Mouse (Mus musculus) thymus, adult 2 months (tissue): Measurements from ENCODE around the gene Zfyve28. TPM values are rescaled to one million over a fixed set of nuclear protein-coding genes. Genes with fewer than 3 reads are reported as not detected.

Source experiments
- DNase-seq: peaks from one replicate; pipeline ENCODE4 v3.0.0; 2021
- H3K27ac ChIP-seq: fragments of 200-500 bp; 2 replicates; pipeline ENCODE4 v1.5.1; 2012; ENCODE audit warnings: low read length, control low read depth; ENCODE audit not compliant: control insufficient read depth, insufficient read depth
- H3K27me3 ChIP-seq: fragments of 200-500 bp; 2 replicates; pipeline ENCODE4 v1.6.1; 2012; ENCODE audit warnings: mild to moderate bottlenecking, low read length, moderate library complexity, mixed read lengths; ENCODE audit not compliant: control insufficient read depth, insufficient read depth
- H3K36me3 ChIP-seq: fragments of 200-500 bp; 2 replicates; pipeline ENCODE4 v1.6.1; 2012; ENCODE audit warnings: mild to moderate bottlenecking, low read length, moderate library complexity; ENCODE audit not compliant: control insufficient read depth, insufficient read depth
- H3K4me1 ChIP-seq: fragments of 200-500 bp; replicated peaks from 2 replicates; pipeline ENCODE4 v1.6.1; 2012; ENCODE audit warnings: low read length; ENCODE audit not compliant: control insufficient read depth, insufficient read depth
- H3K4me3 ChIP-seq: fragments of 200-500 bp; 2 replicates; pipeline ENCODE4 v1.5.1; 2012; ENCODE audit warnings: mild to moderate bottlenecking, low read length, control low read depth, moderate library complexity; ENCODE audit not compliant: control insufficient read depth, insufficient read depth
- CTCF ChIP-seq: fragments of 200-500 bp; IDR thresholded peaks from 2 replicates; pipeline ENCODE4 v1.5.1; 2012; ENCODE audit warnings: mild to moderate bottlenecking, control low read depth, low read length, moderate library complexity, borderline replicate concordance; ENCODE audit not compliant: control insufficient read depth, poor library complexity, insufficient read depth; ENCODE audit errors: extremely low read depth
- POLR2A ChIP-seq: fragments of 200-500 bp; IDR thresholded peaks from 2 replicates; pipeline ENCODE4 v1.6.1; 2012; ENCODE audit warnings: mild to moderate bottlenecking, low read length, control low read depth, moderate library complexity; ENCODE audit not compliant: control insufficient read depth, poor library complexity, insufficient read depth; ENCODE audit errors: extremely low read depth
- WGBS: fragments of 180-500 bp; shearing (Covaris S2); methylation state at CpG from one replicate; pipeline ENCODE4 v1.1.7; 2018; 5-methylcytosine and 5-hydroxymethylcytosine counted together
- polyA plus RNA-seq: library from polyadenylated mRNA; depleted of rRNA; stranded (reverse); fragments of >200 nt; gene quantifications from 2 replicates; pipeline ENCODE4 v1.2.3, GENCODE M21; 2012

The Zfyve28 gene
- polyA plus RNA-seq, 1 experiment = 39.1 TPM

DNA sequence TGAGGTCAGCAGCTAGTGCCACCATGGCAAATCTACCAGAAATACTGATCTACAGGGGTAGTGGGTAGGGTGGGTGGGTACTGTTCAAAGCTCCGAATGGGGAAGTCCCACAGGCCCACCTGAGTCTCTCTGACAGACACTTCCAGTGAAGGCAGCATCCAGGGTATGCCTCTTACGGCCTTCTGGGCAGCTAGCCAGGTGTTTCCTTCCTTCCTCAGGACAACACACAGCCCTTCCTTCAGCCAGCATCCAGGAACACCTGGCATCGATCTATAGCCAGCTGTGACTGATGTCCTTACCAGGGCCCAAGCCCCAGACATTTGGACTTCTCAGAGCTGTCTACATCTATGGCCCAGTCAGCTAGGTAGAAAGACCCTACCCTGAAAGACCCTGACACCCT is 105.8 kb downstream of the Zfyve28 start:
- peaks cover 44% of the 10 kb centered on the region for H3K4me1 ChIP-seq
- no peak overlapping the region for H3K4me3 ChIP-seq
- no peak overlapping the region for H3K27ac ChIP-seq
- peaks cover 49% of the 10 kb centered on the region for H3K36me3 ChIP-seq
- TF ChIP-seq CTCF (no peak), POLR2A (no peak)
- no peak for DNase-seq
- 68% methylated on average over 3 of the region's 3 CpGs for WGBS
- no peaks in the 10 kb centered on the region for H3K27me3 ChIP-seq

DNA sequence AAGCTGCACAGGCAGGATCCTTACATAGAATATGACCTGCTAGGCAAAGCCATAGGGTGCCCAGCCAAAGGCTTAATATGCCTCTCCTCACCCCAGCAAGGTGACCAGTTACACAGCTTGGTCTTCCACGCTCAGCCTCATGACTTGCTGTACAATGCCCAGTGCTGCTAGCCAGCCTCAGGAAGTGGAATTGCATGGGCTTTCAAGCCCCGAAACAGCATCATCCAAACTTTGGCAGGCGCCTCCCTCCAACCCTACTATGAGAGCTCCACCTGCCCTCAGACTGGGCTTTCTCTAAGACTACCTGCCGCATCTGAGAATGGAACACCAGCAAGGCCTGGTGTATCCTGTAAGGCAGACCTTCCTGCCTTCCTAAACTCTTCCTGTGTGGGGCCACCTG is 110.4 kb downstream of the Zfyve28 start:
- no peak overlapping the region for H3K27ac ChIP-seq
- 97% methylated on average over 4 of the region's 4 CpGs for WGBS
- TF ChIP-seq POLR2A (no peak), CTCF (no peak)
- no peak for DNase-seq
- no peaks in the 10 kb centered on the region for H3K27me3 ChIP-seq
- peaks cover 10% of the 10 kb centered on the region for H3K4me1 ChIP-seq
- H3K4me3 ChIP-seq = no peak overlapping the region
- H3K36me3 ChIP-seq = peaks cover 85% of the 10 kb centered on the region

GRCm38 (mm10) chr5:34177091-34177490 is 111.2 kb downstream of the Zfyve28 start:
- peaks cover 78% of the 10 kb centered on the region for H3K36me3 ChIP-seq
- WGBS = 98% methylated on average over 2 of the region's 2 CpGs
- DNase-seq = no peak
- no peak overlapping the region for H3K27ac ChIP-seq
- peaks cover 6% of the 10 kb centered on the region for H3K4me1 ChIP-seq
- H3K4me3 ChIP-seq = no peak overlapping the region
- no peaks in the 10 kb centered on the region for H3K27me3 ChIP-seq
- no peak for TF ChIP-seq CTCF
- TF ChIP-seq POLR2A = no peak

DNA sequence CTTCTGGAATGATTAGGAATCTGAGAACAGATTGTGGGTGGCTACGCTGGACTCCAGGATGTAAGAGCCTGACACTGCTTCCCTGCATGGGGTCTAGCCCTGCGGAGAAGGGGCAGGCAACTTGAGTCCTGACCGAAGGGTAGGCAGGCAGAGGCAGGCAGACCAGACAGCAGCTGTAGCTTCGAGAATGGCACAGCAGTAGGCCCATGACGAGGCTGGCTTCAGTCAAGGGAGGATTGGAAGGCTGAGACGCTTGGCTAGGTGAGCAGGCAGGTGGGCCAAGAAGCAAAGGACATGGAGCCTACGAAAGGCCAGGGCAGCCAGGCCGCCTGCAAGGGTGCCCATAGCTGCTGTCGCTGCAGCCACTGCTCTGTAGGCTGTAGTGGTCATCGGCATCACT is 111.6 kb downstream of the Zfyve28 start:
- H3K27ac ChIP-seq = no peak overlapping the region
- 0 out of 2 replicates have a peak, but pooled peaks cover 2% of the 10 kb centered on the region for H3K4me1 ChIP-seq
- no peak for TF ChIP-seq POLR2A
- no peak for TF ChIP-seq CTCF
- no peak overlapping the region for H3K4me3 ChIP-seq
- peaks cover 80% of the 10 kb centered on the region for H3K36me3 ChIP-seq
- no peak for DNase-seq
- no peaks in the 10 kb centered on the region for H3K27me3 ChIP-seq
- WGBS = 98% methylated on average over 10 of the region's 10 CpGs

DNA sequence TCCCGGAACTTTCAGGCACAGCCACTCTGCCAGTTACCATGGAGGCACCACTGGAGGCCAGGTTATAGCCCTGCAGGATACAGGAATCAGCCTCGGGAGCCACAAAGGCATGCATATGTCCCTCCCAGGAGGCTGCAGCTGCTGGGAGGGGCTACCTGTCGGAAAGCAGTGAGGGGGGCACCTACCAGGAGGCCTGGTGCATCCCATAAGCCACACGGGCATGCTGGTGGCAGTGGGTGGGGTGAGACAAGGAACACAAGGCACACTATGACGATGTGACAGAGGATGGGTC is 112.9 kb downstream of the Zfyve28 start:
- Histone ChIP-seq H3K4me1 (no peaks in the 10 kb centered on the region), H3K4me3 (no peak overlapping the region), H3K27me3 (no peaks in the 10 kb centered on the region), H3K27ac (no peak overlapping the region), H3K36me3 (peaks cover 73% of the 10 kb centered on the region)
- TF ChIP-seq POLR2A (no peak), CTCF (no peak)
- no peak for DNase-seq
- 77% methylated on average over 5 of the region's 5 CpGs for WGBS

- WGBS = 96% methylated on average over 5 of the region's 5 CpGs
- Histone ChIP-seq H3K36me3 (peaks cover 67% of the 10 kb centered on the region), H3K27me3 (no peaks in the 10 kb centered on the region), H3K27ac (no peak overlapping the region), H3K4me3 (no peak overlapping the region), H3K4me1 (no peaks in the 10 kb centered on the region)
- no peak for DNase-seq
- 0 out of 2 replicates have a peak, but pooled peaks have one; percentile 5 for TF ChIP-seq CTCF
- TF ChIP-seq POLR2A = no peak
Observed at GRCm38 (mm10) chr5:34174550-34175402, 113.5 kb downstream of the Zfyve28 start.

GRCm38 (mm10) chr5:34174021-34174420 is 114.2 kb downstream of the Zfyve28 start:
- H3K36me3 ChIP-seq = peaks cover 59% of the 10 kb centered on the region

More at GRCm38 (mm10) chr5:34174021-34174420, 114.2 kb downstream of the Zfyve28 start:
- 94% methylated on average over 2 of the region's 2 CpGs for WGBS
- TF ChIP-seq CTCF = no peak
- no peak for TF ChIP-seq POLR2A
- no peak for DNase-seq
- Histone ChIP-seq H3K27ac (no peak overlapping the region), H3K4me1 (no peaks in the 10 kb centered on the region; the same call in 1 of the 2 replicates), H3K4me3 (no peak overlapping the region), H3K27me3 (no peaks in the 10 kb centered on the region)
